ENCODE assay signal across 8 mouse cellular contexts in genomic region chr8:123982291-123982793, GRCm38 (mm10). TPM values are rescaled to one million over a fixed set of nuclear protein-coding genes. Genes with fewer than 3 reads are reported as not detected.
DNase-seq lines count a peak whose midpoint lies in the region; ATAC-seq and TF ChIP-seq lines count a peak whose summit lies in the region.

No protein-coding gene starts in this region.

- intact Hi-C loops in gastrocnemius, postnatal 36 days (cut with DNase I) = no loop called here

- peak overlapping the region; percentile 90 for H3K4me2 ChIP-seq in limb, embryonic 14.5 days (replicated peaks; ENCODE audit: low read depth, low read length, severe bottlenecking)

- peak overlapping the region; percentile 74 for H3K9ac ChIP-seq in limb, embryonic 14.5 days (ENCODE audit: low read depth, low read length, severe bottlenecking)

- TF ChIP-seq POLR2A in limb, embryonic 14.5 days (IDR thresholded peaks at IDR 0.05; ENCODE audit: borderline replicate concordance, extremely low read depth, insufficient read depth, insufficient read length) = no peak
- TF ChIP-seq POLR2A in olfactory bulb, adult 2 months (IDR thresholded peaks at IDR 0.05; ENCODE audit: insufficient read depth, low read depth, low read length) = no peak

- peak overlapping the region; percentile 93 for H3K4me3 ChIP-seq in hindbrain, embryonic 10.5 days
- peak overlapping the region; percentile 70 for H3K4me3 ChIP-seq in limb, embryonic 14.5 days (replicated peaks; ENCODE audit: low read length)
- peak overlapping the region; percentile 74 for H3K4me3 ChIP-seq in olfactory bulb, adult 2 months (ENCODE audit: insufficient read depth, low read depth, low read length)

- ATAC-seq in CD4-positive, CD25-positive, alpha-beta regulatory T cell, adult 4 months = peak; percentile 37
- no peak for ATAC-seq in limb, embryonic 14.5 days (ENCODE audit: low FRiP score, low read depth)
- ATAC-seq in erythroid progenitor cell, adult 5-6 weeks (replicated peaks; ENCODE audit: low FRiP score, poor library complexity, severe bottlenecking) = no peak

- no peak for TF ChIP-seq CTCF in olfactory bulb, adult 2 months (IDR thresholded peaks at IDR 0.05; ENCODE audit: insufficient read depth, low read depth, low read length)

- under 1% methylated on average over 48 of the region's 48 CpGs for WGBS in hindbrain, embryonic 10.5 days
- under 1% methylated on average over 36 of the region's 48 CpGs for WGBS in limb, embryonic 14.5 days
- WGBS in olfactory bulb, adult 2 months = under 1% methylated on average over 48 of the region's 48 CpGs

- peaks cover 4% of the 10 kb centered on the region; the same call in 1 of the 2 replicates for H3K27me3 ChIP-seq in hindbrain, embryonic 10.5 days (ENCODE audit: insufficient read depth, poor library complexity, severe bottlenecking)
- no peaks in the 10 kb centered on the region for H3K27me3 ChIP-seq in limb, embryonic 14.5 days (ENCODE audit: control insufficient read depth, insufficient read depth, low read length)

- peaks cover 27% of the 10 kb centered on the region for H3K4me1 ChIP-seq in hindbrain, embryonic 10.5 days (replicated peaks)
- H3K4me1 ChIP-seq in limb, embryonic 14.5 days (ENCODE audit: control insufficient read depth, insufficient read depth, low read length) = no peaks in the 10 kb centered on the region
- H3K4me1 ChIP-seq in olfactory bulb, adult 2 months (ENCODE audit: control insufficient read depth, insufficient read depth, low read length) = peaks cover 8% of the 10 kb centered on the region

- H3K9me3 ChIP-seq in hindbrain, embryonic 10.5 days = no peaks in the 10 kb centered on the region
- no peaks in the 10 kb centered on the region for H3K9me3 ChIP-seq in limb, embryonic 14.5 days (ENCODE audit: control insufficient read depth, low read length)

- H3K36me3 ChIP-seq in hindbrain, embryonic 10.5 days = no peaks in the 10 kb centered on the region
- no peaks in the 10 kb centered on the region for H3K36me3 ChIP-seq in limb, embryonic 14.5 days (ENCODE audit: control insufficient read depth, insufficient read depth, low read length)

- DNase-seq in gastrocnemius, postnatal 25 days = peak; percentile 19
- DNase-seq in gastrocnemius, postnatal 36 days = no peak
- DNase-seq in cerebellum, adult 8-10 months = peak; percentile 47
- DNase-seq in hindbrain, embryonic 10.5 days (ENCODE audit: low spot score) = no peak
- DNase-seq in limb, embryonic 14.5 days (ENCODE audit: low spot score) = no peak

- H3K27ac ChIP-seq in hindbrain, embryonic 10.5 days = peak overlapping the region; percentile 88
- no peak overlapping the region; the same call in 1 of the 2 replicates for H3K27ac ChIP-seq in limb, embryonic 14.5 days (replicated peaks; ENCODE audit: low read depth, low read length)
- no peak overlapping the region for H3K27ac ChIP-seq in olfactory bulb, adult 2 months (ENCODE audit: insufficient read depth, low read depth, low read length)

RNA-seq across cellular contexts. Expression of gene Abcb10, which starts 0.6 kb away (rescaled TPM):
- 10 to 100 TPM; 13.5 to 14.4 TPM for total RNA-seq in gastrocnemius, postnatal 25 days (2021)
- total RNA-seq in gastrocnemius, postnatal 36 days (2021) = 10 to 100 TPM; 15.6 to 15.9 TPM
- polyA plus RNA-seq in CD4-positive, CD25-positive, alpha-beta regulatory T cell, adult 4 months (2017; shearing (Covaris generic)) = 1 to 10 TPM in 1 of 2 experiments, under 1 TPM in 1; 0.73 to 1.5 TPM
- polyA plus RNA-seq in hindbrain, embryonic 10.5 days (2016; fragmentation: Nextera tagmentation; extraction: Ambion mirVana) = 19.5 and 21.4 TPM in 2 replicates
- polyA plus RNA-seq in limb, embryonic 14.5 days (2012; rRNA removed) = 14.0 and 15.4 TPM in 2 replicates
- 19.2 and 20.9 TPM in 2 replicates for polyA plus RNA-seq in limb, embryonic 14.5 days (2014; fragmentation: Nextera tagmentation; extraction: Ambion mirVana)
- not detected in 2 replicates for polyA plus RNA-seq in olfactory bulb, adult 2 months (2012; ENCODE audit: insufficient read depth, insufficient read length, low replicate concordance, missing spikeins)
- 465 and 471 TPM in 2 replicates for total RNA-seq in erythroid progenitor cell, adult 5-6 weeks (2015; ENCODE audit: low replicate concordance)
- 483 and 625 TPM in 2 replicates for total RNA-seq in erythroid progenitor cell, adult 5-6 weeks (2017; ENCODE audit: low replicate concordance)

RNA-seq across cellular contexts. Expression of gene Nup133, which starts 33.3 kb away (rescaled TPM):
- 1 to 10 TPM; 7.3 to 8.7 TPM for total RNA-seq in gastrocnemius, postnatal 25 days (2021)
- 10 to 100 TPM in 1 of 2 experiments, 1 to 10 TPM in 1; 6.6 to 11.0 TPM for total RNA-seq in gastrocnemius, postnatal 36 days (2021)
- polyA plus RNA-seq in CD4-positive, CD25-positive, alpha-beta regulatory T cell, adult 4 months (2017; shearing (Covaris generic)) = 10 to 100 TPM in 1 of 2 experiments, 1 to 10 TPM in 1; 9.0 to 10.2 TPM
- 44.7 and 52.4 TPM in 2 replicates for polyA plus RNA-seq in hindbrain, embryonic 10.5 days (2016; fragmentation: Nextera tagmentation; extraction: Ambion mirVana)
- polyA plus RNA-seq in limb, embryonic 14.5 days (2012; rRNA removed) = 27.0 and 27.1 TPM in 2 replicates
- 32.2 TPM in 2 replicates for polyA plus RNA-seq in limb, embryonic 14.5 days (2014; fragmentation: Nextera tagmentation; extraction: Ambion mirVana)
- not detected in 2 replicates for polyA plus RNA-seq in olfactory bulb, adult 2 months (2012; ENCODE audit: insufficient read depth, insufficient read length, low replicate concordance, missing spikeins)
- total RNA-seq in erythroid progenitor cell, adult 5-6 weeks (2015; ENCODE audit: low replicate concordance) = 32.1 and 35.2 TPM in 2 replicates
- total RNA-seq in erythroid progenitor cell, adult 5-6 weeks (2017; ENCODE audit: low replicate concordance) = 46.0 and 49.7 TPM in 2 replicates

RNA-seq across cellular contexts. Expression of gene Taf5l, which starts 38.9 kb away (rescaled TPM):
- 10 to 100 TPM; 10.5 to 11.0 TPM for total RNA-seq in gastrocnemius, postnatal 25 days (2021)
- 10 to 100 TPM; 12.0 to 13.6 TPM for total RNA-seq in gastrocnemius, postnatal 36 days (2021)
- 10 to 100 TPM; 12.3 to 13.2 TPM for polyA plus RNA-seq in CD4-positive, CD25-positive, alpha-beta regulatory T cell, adult 4 months (2017; shearing (Covaris generic))
- polyA plus RNA-seq in hindbrain, embryonic 10.5 days (2016; fragmentation: Nextera tagmentation; extraction: Ambion mirVana) = 37.8 and 40.2 TPM in 2 replicates
- polyA plus RNA-seq in limb, embryonic 14.5 days (2012; rRNA removed) = 38.8 and 49.3 TPM in 2 replicates
- polyA plus RNA-seq in limb, embryonic 14.5 days (2014; fragmentation: Nextera tagmentation; extraction: Ambion mirVana) = 48.8 and 49.6 TPM in 2 replicates
- polyA plus RNA-seq in olfactory bulb, adult 2 months (2012; ENCODE audit: insufficient read depth, insufficient read length, low replicate concordance, missing spikeins) = not detected in 2 replicates
- 45.0 and 46.9 TPM in 2 replicates for total RNA-seq in erythroid progenitor cell, adult 5-6 weeks (2015; ENCODE audit: low replicate concordance)
- total RNA-seq in erythroid progenitor cell, adult 5-6 weeks (2017; ENCODE audit: low replicate concordance) = 40.3 and 41.6 TPM in 2 replicates

RNA-seq across cellular contexts. Expression of gene Urb2, which starts 39.0 kb away (rescaled TPM):
- 1 to 10 TPM; 5.2 to 7.0 TPM for total RNA-seq in gastrocnemius, postnatal 25 days (2021)
- total RNA-seq in gastrocnemius, postnatal 36 days (2021) = 1 to 10 TPM; 5.4 to 5.8 TPM
- 1 to 10 TPM; 2.5 to 7.8 TPM for polyA plus RNA-seq in CD4-positive, CD25-positive, alpha-beta regulatory T cell, adult 4 months (2017; shearing (Covaris generic))
- polyA plus RNA-seq in hindbrain, embryonic 10.5 days (2016; fragmentation: Nextera tagmentation; extraction: Ambion mirVana) = 6.8 and 7.1 TPM in 2 replicates
- 11.9 and 12.4 TPM in 2 replicates for polyA plus RNA-seq in limb, embryonic 14.5 days (2012; rRNA removed)
- 6.7 and 7.2 TPM in 2 replicates for polyA plus RNA-seq in limb, embryonic 14.5 days (2014; fragmentation: Nextera tagmentation; extraction: Ambion mirVana)
- polyA plus RNA-seq in olfactory bulb, adult 2 months (2012; ENCODE audit: insufficient read depth, insufficient read length, low replicate concordance, missing spikeins) = not detected in 2 replicates
- 10.9 and 11.5 TPM in 2 replicates for total RNA-seq in erythroid progenitor cell, adult 5-6 weeks (2015; ENCODE audit: low replicate concordance)
- 8.5 and 10.7 TPM in 2 replicates for total RNA-seq in erythroid progenitor cell, adult 5-6 weeks (2017; ENCODE audit: low replicate concordance)

Comparison
In these comparisons a context has a peak if more than half of its experiments do, and no peak if none do; other contexts are left out.
1. DNase-seq: peak in gastrocnemius, postnatal 25 days (single experiment) and cerebellum, adult 8-10 months (single experiment); none in gastrocnemius, postnatal 36 days (0 of 2), hindbrain, embryonic 10.5 days (single experiment) and limb, embryonic 14.5 days (single experiment).
2. RNA of gene Taf5l, which starts 38.9 kb away (polyA plus RNA-seq): 38.8 to 49.6 TPM in limb, embryonic 14.5 days, 37.8 to 40.2 TPM in hindbrain, embryonic 10.5 days and 12.3 to 13.2 TPM in CD4-positive, CD25-positive, alpha-beta regulatory T cell, adult 4 months; not detected in olfactory bulb, adult 2 months; every median in the first group is over 10 times any median in the second.
3. Peak in every context shown above with its lines, with median percentiles within 50 percentile points of each other: H3K4me3 ChIP-seq.